Mouse (Mus musculus): Measurements from ENCODE around the gene Ankrd27.

Ankrd27 gene

GRCm38 (mm10) chr7:35687229-35687628, 101.2 kb downstream of the Ankrd27 start:
- DNase-seq (ENCODE audit: low read depth in 2 of 2, low spot score in 2 of 2), result no peak

- DNase-seq (ENCODE audit: low read depth in 2 of 2, low spot score in 2 of 2), result no peak
These were observed 102.2 kb downstream of the Ankrd27 start for GRCm38 (mm10) chr7:35688276-35688675.

All from CD8-positive naive resting alpha-beta T cell, adult 2 months (primary cell).